Mouse (Mus musculus) lung, postnatal 0 days (tissue): ENCODE measurements around the gene Ahnak2.

Experiments
- CTCF ChIP-seq: IDR thresholded peaks from 2 replicates; pipeline ENCODE4 v1.5.1; 2016; ENCODE audit warnings: antibody characterized with exemption, mild to moderate bottlenecking
- EP300 ChIP-seq: IDR thresholded peaks from 2 replicates; pipeline ENCODE4 v1.6.1; 2016; ENCODE audit warnings: antibody characterized with exemption, mild to moderate bottlenecking, control low read depth

- TF ChIP-seq CTCF (no peak), EP300 (no peak)
Measured at GRCm38 (mm10) chr12:112798332-112798681, 4.2 kb downstream of the Ahnak2 start.
